Comparison of ENCODE assay signal across 14 mouse cellular contexts in genomic region chr16:35215047-35215446, GRCm38 (mm10).
DNase-seq lines count a peak whose midpoint lies in the region; ATAC-seq and TF ChIP-seq lines count a peak whose summit lies in the region.
"Had no signal": no experiment of that assay in that cellular context is flagged by ENCODE, and none has a peak within 500 bp of the region (broad histone marks: within the 10 kb centered on the region; RNA-seq: fewer than 3 reads in every experiment).

No protein-coding gene starts in this region.

- H3K27me3 ChIP-seq in heart, embryonic 13.5 days (replicated peaks), result peaks cover 5% of the 10 kb centered on the region; the same call in 1 of the 2 replicates
- H3K27me3 ChIP-seq in lung, postnatal 0 days (replicated peaks; ENCODE audit: insufficient read depth, low read length), result no peaks in the 10 kb centered on the region
- H3K27me3 ChIP-seq in intestine, embryonic 14.5 days (replicated peaks; ENCODE audit: control insufficient read depth, insufficient read depth, low read length), result no peaks in the 10 kb centered on the region
- H3K27me3 ChIP-seq: hindbrain, embryonic 12.5 days; neural tube, embryonic 13.5 days had no signal

- peak overlapping the region; percentile 38 for H3K4me2 ChIP-seq in heart, embryonic 13.5 days
- H3K4me2 ChIP-seq in lung, postnatal 0 days (replicated peaks; ENCODE audit: low read depth, low read length), result no peak overlapping the region
- H3K4me2 ChIP-seq in intestine, embryonic 14.5 days (ENCODE audit: low read length), result no peak overlapping the region
- H3K4me2 ChIP-seq: hindbrain, embryonic 12.5 days; neural tube, embryonic 13.5 days had no signal

- H3K4me3 ChIP-seq in heart, embryonic 13.5 days, result no peak overlapping the region
- H3K4me3 ChIP-seq in lung, postnatal 0 days (ENCODE audit: low read depth, low read length), result no peak overlapping the region
- H3K4me3 ChIP-seq in intestine, embryonic 14.5 days (ENCODE audit: low read depth, low read length), result no peak overlapping the region
- H3K4me3 ChIP-seq: hindbrain, embryonic 12.5 days; midbrain, embryonic 10.5 days; neural tube, embryonic 13.5 days had no signal

- 11% methylated on average over 7 of the region's 7 CpGs for WGBS in heart, embryonic 13.5 days
- 17% methylated on average over 7 of the region's 7 CpGs for WGBS in lung, postnatal 0 days
- 32% methylated on average over 7 of the region's 7 CpGs for WGBS in intestine, embryonic 14.5 days

- TF ChIP-seq CTCF in lung, postnatal 0 days (IDR thresholded peaks at IDR 0.05), result no peak

- peak overlapping the region; percentile 79; the same call in 1 of the 2 replicates for H3K9ac ChIP-seq in heart, embryonic 13.5 days
- no peak overlapping the region for H3K9ac ChIP-seq in lung, postnatal 0 days (replicated peaks; ENCODE audit: low read depth)
- H3K9ac ChIP-seq in intestine, embryonic 14.5 days (ENCODE audit: low read length), result no peak overlapping the region
- H3K9ac ChIP-seq: hindbrain, embryonic 12.5 days; neural tube, embryonic 13.5 days had no signal

- no peak for TF ChIP-seq EP300 in lung, postnatal 0 days (IDR thresholded peaks at IDR 0.05)

- no peaks in the 10 kb centered on the region for H3K9me3 ChIP-seq in heart, embryonic 13.5 days
- H3K9me3 ChIP-seq in lung, postnatal 0 days (ENCODE audit: low read length), result no peaks in the 10 kb centered on the region
- H3K9me3 ChIP-seq in intestine, embryonic 14.5 days (ENCODE audit: control insufficient read depth, low read length), result no peaks in the 10 kb centered on the region
- H3K9me3 ChIP-seq: hindbrain, embryonic 12.5 days; midbrain, embryonic 10.5 days; neural tube, embryonic 13.5 days had no signal

- no peak for DNase-seq in heart, postnatal 36 days
- DNase-seq in lung, postnatal 0 days (ENCODE audit: low spot score), result peak; percentile 30
- no peak for DNase-seq in lung, postnatal 36 days
- DNase-seq in intestine, embryonic 14.5 days (ENCODE audit: low spot score), result no peak
- DNase-seq in thymus, postnatal 14 days, result no peak
- no peak for DNase-seq in embryo, embryonic 11 days
- DNase-seq: adrenal gland, postnatal 36 days; gastrocnemius, postnatal 25 days; kidney, adult 18-20 months; right cerebral cortex, postnatal 4 days had no signal

- no peaks in the 10 kb centered on the region for H3K36me3 ChIP-seq in heart, embryonic 13.5 days
- no peaks in the 10 kb centered on the region for H3K36me3 ChIP-seq in lung, postnatal 0 days (ENCODE audit: insufficient read depth, low read length)
- H3K36me3 ChIP-seq in intestine, embryonic 14.5 days (ENCODE audit: control insufficient read depth, insufficient read depth, low read length), result no peaks in the 10 kb centered on the region
- H3K36me3 ChIP-seq: hindbrain, embryonic 12.5 days; midbrain, embryonic 10.5 days; neural tube, embryonic 13.5 days had no signal

- H3K4me1 ChIP-seq in heart, embryonic 13.5 days, result peaks cover 84% of the 10 kb centered on the region
- peaks cover 6% of the 10 kb centered on the region; the same call in 1 of the 2 replicates for H3K4me1 ChIP-seq in lung, postnatal 0 days (ENCODE audit: insufficient read depth, low read depth, low read length)
- peaks cover 17% of the 10 kb centered on the region for H3K4me1 ChIP-seq in intestine, embryonic 14.5 days (replicated peaks; ENCODE audit: control insufficient read depth, insufficient read depth, low read length)

- H3K27ac ChIP-seq in heart, embryonic 13.5 days (replicated peaks), result peak overlapping the region; percentile 99
- H3K27ac ChIP-seq in lung, postnatal 0 days (ENCODE audit: low read length), result no peak overlapping the region
- H3K27ac ChIP-seq in intestine, embryonic 14.5 days (ENCODE audit: low read depth), result peak overlapping the region; percentile 82
- H3K27ac ChIP-seq: hindbrain, embryonic 12.5 days; midbrain, embryonic 10.5 days; neural tube, embryonic 13.5 days had no signal

- intact Hi-C loops in heart, postnatal 36 days (cut with DNase I), result no loop called here

- peak; percentile 47; the same call in 1 of the 2 replicates for ATAC-seq in heart, embryonic 13.5 days (ENCODE audit: extremely low read depth, insufficient number of reproducible peaks, low FRiP score, low TSS enrichment)
- ATAC-seq in lung, postnatal 0 days, result peak; percentile 39
- ATAC-seq in intestine, embryonic 14.5 days (replicated peaks; ENCODE audit: low FRiP score, low TSS enrichment, low read depth), result no peak
